Mouse (Mus musculus): ENCODE data around the gene Tnfrsf26. TPM values are rescaled to one million over a fixed set of nuclear protein-coding genes. Genes with fewer than 3 reads are reported as not detected.

Tnfrsf26 gene
- total and polyA plus RNA-seq, 2 experiments from 2014 or later: 0.10 to 0.11 TPM

- peak within 1 kb of the TSS; percentile 78 for H3K4me2 ChIP-seq (ENCODE audit: low read depth)
- peaks cover 6% of the 10 kb centered on the region; the same call in 1 of the 2 replicates for H3K4me1 ChIP-seq (ENCODE audit: insufficient read depth)
- DNase-seq (peak; percentile 95), ATAC-seq (peak; percentile 99)
- H3K9ac ChIP-seq: peak within 1 kb of the TSS; percentile 93
- WGBS: 2% methylated on average over 35 of the region's 35 CpGs
- H3K27me3 ChIP-seq (ENCODE audit: insufficient read depth, low read length): no peaks in the 10 kb centered on the region
- H3K4me3 ChIP-seq (ENCODE audit: low read depth, low read length): peak within 1 kb of the TSS; percentile 94
- peaks cover 7% of the 10 kb centered on the region; the same call in 1 of the 2 replicates for H3K36me3 ChIP-seq (ENCODE audit: insufficient read depth)
- peak within 1 kb of the TSS; percentile 74 for H3K27ac ChIP-seq (ENCODE audit: low read depth, low read length)
- no peaks in the 10 kb centered on the region for H3K9me3 ChIP-seq (ENCODE audit: low read length)
- no peak for TF ChIP-seq CTCF (IDR thresholded peaks at IDR 0.05; ENCODE audit: low read depth)
Observed at GRCm38 (mm10) chr7:143599428-143600230, 28.9 kb downstream of the Tnfrsf26 start, which contains the start of gene Cars. Gene Cars, minus strand, starts transcription at chr7:143600090.

DNA sequence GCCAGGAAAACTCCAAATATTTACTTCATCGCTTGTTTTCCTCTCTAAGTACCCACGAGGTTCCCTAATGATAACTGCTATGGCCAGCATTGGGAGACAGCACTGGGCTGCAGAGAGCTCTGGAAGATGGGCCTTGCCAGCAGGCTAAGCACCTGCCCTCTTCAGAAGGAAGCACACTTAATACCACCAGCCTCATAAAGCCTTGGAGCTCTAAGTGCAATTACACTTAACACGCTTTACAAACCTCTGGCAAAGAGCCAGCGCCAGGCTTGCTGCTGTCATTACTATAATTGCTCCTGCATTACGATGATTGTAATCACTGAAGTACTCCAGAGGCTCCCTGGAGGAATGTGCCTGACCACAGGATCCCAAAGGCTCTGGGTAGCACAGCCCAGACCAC lies 33.7 kb downstream of the Tnfrsf26 start:
- no peak for TF ChIP-seq CTCF (IDR thresholded peaks at IDR 0.05; ENCODE audit: low read depth)
- H3K36me3 ChIP-seq (ENCODE audit: insufficient read depth): peaks cover 35% of the 10 kb centered on the region
- 42% methylated on average over 5 of the region's 5 CpGs for WGBS
- H3K27me3 ChIP-seq (ENCODE audit: insufficient read depth, low read length): no peaks in the 10 kb centered on the region
- ATAC-seq (no peak), DNase-seq (peak; percentile 49)
- peaks cover 6% of the 10 kb centered on the region; the same call in 1 of the 2 replicates for H3K4me1 ChIP-seq (ENCODE audit: insufficient read depth)
- no peak overlapping the region for H3K4me3 ChIP-seq (ENCODE audit: low read depth, low read length)
- no peaks in the 10 kb centered on the region for H3K9me3 ChIP-seq (ENCODE audit: low read length)
- H3K4me2 ChIP-seq (ENCODE audit: low read depth): no peak overlapping the region
- H3K27ac ChIP-seq (ENCODE audit: low read depth, low read length): no peak overlapping the region
- no peak overlapping the region for H3K9ac ChIP-seq

DNA sequence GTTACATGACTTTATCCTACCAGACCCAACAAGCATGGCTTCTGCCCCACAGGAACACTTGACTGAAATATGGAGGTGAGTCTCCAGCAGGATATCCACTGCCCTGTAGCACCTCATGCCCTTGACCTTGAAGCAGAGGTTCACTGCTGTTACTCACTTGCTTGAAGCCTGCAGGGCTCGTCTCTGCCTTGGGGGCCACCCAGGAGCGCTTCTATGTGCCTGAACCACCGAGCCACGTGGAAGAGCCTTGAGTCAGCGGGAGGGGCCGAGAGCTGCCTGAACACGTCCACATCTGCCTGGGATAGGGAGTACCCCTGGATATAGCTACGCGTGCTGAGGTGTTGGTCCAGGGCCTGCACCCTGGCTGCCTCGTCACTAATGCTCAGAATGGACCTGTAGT lies 36.3 kb downstream of the Tnfrsf26 start:
- TF ChIP-seq CTCF (IDR thresholded peaks at IDR 0.05; ENCODE audit: low read depth): no peak
- Histone ChIP-seq H3K27ac (ENCODE audit: low read depth, low read length) (no peak overlapping the region), H3K4me2 (ENCODE audit: low read depth) (no peak overlapping the region), H3K27me3 (ENCODE audit: insufficient read depth, low read length) (no peaks in the 10 kb centered on the region), H3K9me3 (ENCODE audit: low read length) (no peaks in the 10 kb centered on the region), H3K9ac (no peak overlapping the region), H3K4me3 (ENCODE audit: low read depth, low read length) (no peak overlapping the region), H3K36me3 (ENCODE audit: insufficient read depth) (peaks cover 52% of the 10 kb centered on the region), H3K4me1 (ENCODE audit: insufficient read depth) (no peaks in the 10 kb centered on the region)
- WGBS: 91% methylated on average over 10 of the region's 10 CpGs
- ATAC-seq: no peak
- DNase-seq: no peak

GRCm38 (mm10) chr7:143588006-143588405 lies 40.5 kb downstream of the Tnfrsf26 start:
- no peak overlapping the region for H3K4me2 ChIP-seq (ENCODE audit: low read depth)
- no peaks in the 10 kb centered on the region for H3K27me3 ChIP-seq (ENCODE audit: insufficient read depth, low read length)
- H3K9ac ChIP-seq: no peak overlapping the region
- WGBS: 89% methylated on average over 4 of the region's 4 CpGs
- H3K4me3 ChIP-seq (ENCODE audit: low read depth, low read length): no peak overlapping the region
- no peak overlapping the region for H3K27ac ChIP-seq (ENCODE audit: low read depth, low read length)
- no peak for TF ChIP-seq CTCF (IDR thresholded peaks at IDR 0.05; ENCODE audit: low read depth)
- no peaks in the 10 kb centered on the region for H3K4me1 ChIP-seq (ENCODE audit: insufficient read depth)
- DNase-seq: no peak
- peaks cover 76% of the 10 kb centered on the region for H3K36me3 ChIP-seq (ENCODE audit: insufficient read depth)
- no peaks in the 10 kb centered on the region for H3K9me3 ChIP-seq (ENCODE audit: low read length)
- no peak for ATAC-seq

DNA sequence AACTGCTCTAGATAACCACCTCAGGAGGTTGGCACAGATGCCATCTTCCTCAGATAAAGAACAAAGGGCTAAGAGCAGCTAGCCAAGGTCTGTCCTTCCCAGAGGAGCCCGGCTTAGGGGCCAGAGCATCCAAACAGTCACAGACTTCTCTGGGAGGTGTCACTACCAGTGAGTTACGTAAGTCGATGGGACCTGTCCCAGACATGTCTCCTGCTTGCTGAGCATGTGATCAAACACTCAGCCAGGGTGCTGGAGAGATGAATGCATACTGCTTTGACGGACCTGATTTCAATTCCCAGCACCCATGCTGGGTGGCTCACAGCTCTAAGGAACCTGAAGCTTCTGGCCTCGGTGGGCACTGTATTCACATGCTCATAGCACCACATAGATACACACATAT lies 40.9 kb downstream of the Tnfrsf26 start:
- Histone ChIP-seq H3K36me3 (ENCODE audit: insufficient read depth) (peaks cover 77% of the 10 kb centered on the region), H3K4me1 (ENCODE audit: insufficient read depth) (no peaks in the 10 kb centered on the region), H3K4me3 (ENCODE audit: low read depth, low read length) (no peak overlapping the region), H3K9me3 (ENCODE audit: low read length) (no peaks in the 10 kb centered on the region), H3K4me2 (ENCODE audit: low read depth) (no peak overlapping the region), H3K27ac (ENCODE audit: low read depth, low read length) (no peak overlapping the region), H3K9ac (no peak overlapping the region), H3K27me3 (ENCODE audit: insufficient read depth, low read length) (no peaks in the 10 kb centered on the region)
- TF ChIP-seq CTCF (IDR thresholded peaks at IDR 0.05; ENCODE audit: low read depth): no peak
- no peak for ATAC-seq
- DNase-seq: no peak
- 94% methylated on average over 5 of the region's 5 CpGs for WGBS

GRCm38 (mm10) chr7:143583956-143584355 lies 44.6 kb downstream of the Tnfrsf26 start:
- DNase-seq (peak; percentile 53), ATAC-seq (no peak)
- H3K4me3 ChIP-seq (ENCODE audit: low read depth, low read length): no peak overlapping the region
- H3K9me3 ChIP-seq (ENCODE audit: low read length): no peaks in the 10 kb centered on the region
- H3K36me3 ChIP-seq (ENCODE audit: insufficient read depth): peaks cover 66% of the 10 kb centered on the region
- H3K4me2 ChIP-seq (ENCODE audit: low read depth): no peak overlapping the region
- no peak overlapping the region for H3K9ac ChIP-seq
- H3K27ac ChIP-seq (ENCODE audit: low read depth, low read length): no peak overlapping the region
- H3K4me1 ChIP-seq (ENCODE audit: insufficient read depth): no peaks in the 10 kb centered on the region
- 36% methylated on average over 3 of the region's 3 CpGs for WGBS
- no peaks in the 10 kb centered on the region for H3K27me3 ChIP-seq (ENCODE audit: insufficient read depth, low read length)
- TF ChIP-seq CTCF (IDR thresholded peaks at IDR 0.05; ENCODE audit: low read depth): peak; percentile 78

- TF ChIP-seq CTCF (IDR thresholded peaks at IDR 0.05; ENCODE audit: low read depth): no peak
Observed at GRCm38 (mm10) chr7:143583025-143583424, 45.5 kb downstream of the Tnfrsf26 start.

More at GRCm38 (mm10) chr7:143583025-143583424, 45.5 kb downstream of the Tnfrsf26 start:
- no peaks in the 10 kb centered on the region for H3K27me3 ChIP-seq (ENCODE audit: insufficient read depth, low read length)
- no peak for ATAC-seq
- H3K27ac ChIP-seq (ENCODE audit: low read depth, low read length): no peak overlapping the region
- H3K36me3 ChIP-seq (ENCODE audit: insufficient read depth): peaks cover 71% of the 10 kb centered on the region
- H3K9ac ChIP-seq: no peak overlapping the region
- H3K9me3 ChIP-seq (ENCODE audit: low read length): no peaks in the 10 kb centered on the region
- H3K4me1 ChIP-seq (ENCODE audit: insufficient read depth): no peaks in the 10 kb centered on the region
- DNase-seq: no peak
- H3K4me2 ChIP-seq (ENCODE audit: low read depth): no peak overlapping the region
- 92% methylated on average over 5 of the region's 5 CpGs for WGBS
- H3K4me3 ChIP-seq (ENCODE audit: low read depth, low read length): no peak overlapping the region
